Mouse (Mus musculus): ENCODE results near the gene Wipf2. TPM values are rescaled to one million over a fixed set of nuclear protein-coding genes. Genes with fewer than 3 reads are reported as not detected.
"Not testable (repeated sequence)": the region's sequence is repeated elsewhere in the genome, so short reads cannot be mapped to it uniquely, and the experiment has no call there.

Wipf2 gene
- total RNA-seq (2021): 10 to 100 TPM; 72.7 to 73.9 TPM
- long read RNA-seq, experiment 1, full-length matches to known transcripts: 8 of 36 reads
- long read RNA-seq, experiment 1, partial matches to known transcripts: 26 of 36 reads
- long read RNA-seq, experiment 1, other reads (novel, unspliced or antisense): 2 of 36 reads
- long read RNA-seq, experiment 2, full-length matches to known transcripts: 5 of 28 reads
- long read RNA-seq, experiment 2, partial matches to known transcripts: 10 of 28 reads
- long read RNA-seq, experiment 2, other reads (novel, unspliced or antisense): 13 of 28 reads

DNA sequence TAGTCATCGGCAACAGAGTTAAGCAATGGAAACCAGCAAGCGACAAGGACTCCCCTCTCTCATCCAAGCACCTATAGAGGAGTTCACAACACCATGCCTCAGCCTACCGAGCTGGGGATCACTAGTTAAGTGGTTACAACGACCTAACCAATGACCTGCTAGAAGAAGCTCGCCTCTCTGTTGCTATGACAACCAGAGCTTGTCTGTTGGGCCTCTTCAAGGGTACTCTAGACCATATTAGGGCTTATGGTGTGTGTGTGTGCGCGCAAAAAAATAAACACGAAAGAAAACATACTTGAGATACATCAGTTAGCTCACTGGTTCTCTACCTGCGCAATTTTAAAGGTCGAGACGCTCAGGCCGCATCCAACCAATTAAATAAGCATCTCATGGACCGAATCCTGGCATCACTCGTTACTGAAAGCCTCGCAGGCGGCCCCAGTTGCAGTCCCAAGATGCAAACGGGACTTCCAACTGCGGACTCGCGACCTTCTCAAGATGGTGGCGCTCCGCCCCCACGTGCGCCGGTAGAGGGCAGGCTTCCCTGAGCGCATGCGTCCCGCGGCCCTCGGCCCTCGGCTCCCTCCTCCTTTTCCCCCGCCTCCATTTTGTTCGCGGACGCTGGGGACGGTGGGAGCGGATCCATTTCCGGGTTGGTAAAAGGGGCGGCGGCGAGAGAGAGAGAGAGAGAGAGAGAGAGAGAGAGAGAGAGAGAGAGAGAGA, at the start of gene Wipf2:
Wipf2 (plus strand) TSS at position 611 of the 723 bp plus-strand sequence.
- TF ChIP-seq CTCF (IDR thresholded peaks at IDR 0.05): peak; percentile 73
- H3K4me3 ChIP-seq: peak within 1 kb of the TSS; percentile 53
- intact Hi-C loops (cut with DNase I): loop anchor here (5.0 kb wide), 1 partner anchor 104 kb away; no protein-coding TSS in a partner anchor

DNA sequence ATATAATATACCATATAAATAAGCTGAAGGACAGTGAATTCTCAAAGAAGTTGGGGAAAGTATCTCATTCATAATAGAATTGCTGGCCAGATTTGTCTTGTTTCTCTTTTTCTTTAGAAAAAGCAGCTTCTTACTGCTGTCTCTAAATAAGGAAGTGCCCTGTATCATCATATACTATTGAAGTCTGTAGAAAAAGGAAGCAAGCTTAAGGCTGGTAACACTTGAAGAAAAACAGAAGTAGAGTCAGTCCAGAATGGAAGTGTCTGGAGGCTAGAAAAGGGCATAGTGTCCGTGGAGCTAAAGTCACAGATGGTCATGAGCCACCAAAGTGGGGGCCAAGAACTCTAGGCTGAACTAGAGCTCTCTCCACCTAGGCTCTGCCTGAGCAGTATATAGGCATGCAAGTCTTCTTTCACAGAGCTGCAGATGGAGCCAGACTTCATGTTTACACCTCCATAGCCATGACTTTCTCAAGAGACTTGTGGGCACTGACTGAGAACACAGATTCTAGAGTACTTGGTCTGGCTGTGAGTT, 46.7 kb upstream of the Wipf2 start:
- TF ChIP-seq CTCF (IDR thresholded peaks at IDR 0.05): no peak
- no peak for DNase-seq (ENCODE audit: extremely low spot score in 1 of 2, low spot score in 2 of 2)
- H3K27ac ChIP-seq: no peak overlapping the region
- H3K4me3 ChIP-seq: no peak overlapping the region
- intact Hi-C loops (cut with DNase I): no loop called here

More for the DNA sequence above, at the start of gene Wipf2:
- peak; percentile 96 for DNase-seq (ENCODE audit: extremely low spot score in 1 of 2, low spot score in 2 of 2)
- peak within 1 kb of the TSS; percentile 90 for H3K27ac ChIP-seq

GRCm38 (mm10) chr11:98820968-98821367, 42.5 kb upstream of the Wipf2 start:
- intact Hi-C loops (cut with DNase I): no loop called here
- TF ChIP-seq CTCF (IDR thresholded peaks at IDR 0.05): no peak

DNA sequence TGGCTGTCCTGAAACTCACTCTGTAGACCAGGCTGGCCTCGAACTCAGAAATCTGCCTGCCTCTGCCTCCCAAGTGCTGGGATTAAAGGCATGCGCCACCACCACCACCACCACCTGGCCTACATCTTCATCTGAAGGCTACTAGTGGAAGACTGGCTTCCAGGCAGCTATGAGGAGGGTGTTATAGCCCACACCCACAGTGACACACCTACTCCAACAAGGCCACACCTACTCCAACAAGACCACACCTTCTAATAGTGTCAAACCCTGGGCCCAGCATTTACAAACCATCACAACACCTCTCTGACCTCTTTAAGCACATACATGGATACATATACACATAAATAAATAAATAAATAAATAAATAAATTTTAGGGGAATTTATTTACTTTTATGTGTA, 37.4 kb upstream of the Wipf2 start:
- intact Hi-C loops (cut with DNase I); H3K27ac ChIP-seq; H3K4me3 ChIP-seq; DNase-seq (ENCODE audit: extremely low spot score in 1 of 2, low spot score in 2 of 2): not testable (repeated sequence)

More at GRCm38 (mm10) chr11:98820968-98821367, 42.5 kb upstream of the Wipf2 start:
- Histone ChIP-seq H3K4me3 (no peak overlapping the region), H3K27ac (no peak overlapping the region)
- no peak for DNase-seq (ENCODE audit: extremely low spot score in 1 of 2, low spot score in 2 of 2)

DNA sequence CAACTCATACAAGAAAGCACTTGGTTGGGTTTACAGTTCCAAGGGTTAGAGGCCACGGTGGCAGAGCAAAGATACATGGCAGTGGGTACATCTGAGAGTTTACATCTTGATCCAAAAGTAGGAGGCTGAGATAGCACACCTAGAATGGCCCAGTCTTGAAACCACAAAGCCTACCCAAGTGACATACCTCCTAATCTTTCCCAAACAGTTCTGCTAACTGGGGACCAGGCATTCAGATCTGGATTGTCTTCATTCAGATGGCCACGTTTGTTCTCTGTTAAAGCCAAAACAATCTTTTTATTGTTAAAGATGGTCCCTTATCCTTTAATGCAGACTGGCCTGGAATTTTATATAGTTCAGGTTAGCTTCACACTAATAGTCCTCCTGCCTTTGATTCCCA, 35.6 kb upstream of the Wipf2 start:
- intact Hi-C loops (cut with DNase I): loop anchor here (2.0 kb wide), 1 partner anchor 127 kb away; the partner anchor contains the start of gene Csf3
- no peak overlapping the region for H3K27ac ChIP-seq
- H3K4me3 ChIP-seq: no peak overlapping the region
- no peak for DNase-seq (ENCODE audit: extremely low spot score in 1 of 2, low spot score in 2 of 2)
- no peak for TF ChIP-seq CTCF (IDR thresholded peaks at IDR 0.05)

GRCm38 (mm10) chr11:98829091-98829775, 34.2 kb upstream of the Wipf2 start:
- Histone ChIP-seq H3K27ac (peak overlapping the region; percentile 69), H3K4me3 (no peak overlapping the region)
- no peak for DNase-seq (ENCODE audit: extremely low spot score in 1 of 2, low spot score in 2 of 2)
- TF ChIP-seq CTCF (IDR thresholded peaks at IDR 0.05): peak; percentile 84
- intact Hi-C loops (cut with DNase I): loop anchor here (2.0 kb wide), 1 partner anchor 128 kb away; the partner anchor contains the start of gene Csf3

DNA sequence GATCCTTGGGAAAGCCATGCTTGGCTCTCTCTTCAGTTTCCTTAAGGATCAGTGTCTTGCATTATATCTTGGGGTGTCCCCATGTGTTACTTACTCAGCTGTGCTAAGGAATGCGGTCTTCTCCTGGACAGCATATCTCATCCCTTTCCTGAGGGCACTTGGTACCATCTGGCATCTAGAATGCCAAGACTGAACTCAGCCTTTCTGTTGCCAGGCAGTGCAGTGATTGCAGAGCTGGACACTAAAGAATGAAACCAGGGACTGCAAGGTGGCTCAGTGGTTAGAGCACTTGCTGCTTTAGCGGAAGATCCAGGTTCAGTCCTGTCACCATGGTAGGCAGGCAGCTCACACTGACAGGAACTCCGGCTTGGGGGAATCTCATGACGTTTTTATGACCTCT, 33.6 kb upstream of the Wipf2 start:
- no peak for DNase-seq (ENCODE audit: extremely low spot score in 1 of 2, low spot score in 2 of 2)
- Histone ChIP-seq H3K4me3 (no peak overlapping the region), H3K27ac (peak overlapping the region; percentile 69)
- TF ChIP-seq CTCF (IDR thresholded peaks at IDR 0.05): no peak
- intact Hi-C loops (cut with DNase I): loop anchor here (2.0 kb wide), 1 partner anchor 129 kb away; the partner anchor contains the start of gene Csf3

DNA sequence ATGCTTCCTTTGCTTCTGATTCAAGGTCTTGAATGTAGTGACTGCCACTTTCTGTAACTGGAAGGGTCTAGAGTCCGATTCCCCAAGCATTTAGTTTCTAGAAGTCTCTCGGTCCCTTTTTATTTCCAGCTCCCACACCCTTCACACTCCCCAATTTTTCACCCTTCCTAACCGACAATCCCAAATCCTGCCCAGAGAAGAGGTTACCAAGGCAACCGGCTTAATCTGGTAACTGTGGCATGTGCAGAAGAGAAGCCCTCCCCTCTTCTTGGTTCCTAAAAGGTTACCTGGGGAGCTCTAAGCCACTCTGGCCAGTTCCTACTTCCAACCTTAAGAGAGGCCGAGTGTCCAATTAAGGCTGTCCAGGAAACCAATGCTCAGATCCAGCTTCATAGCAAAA, 28.1 kb upstream of the Wipf2 start:
- no peak overlapping the region for H3K4me3 ChIP-seq
- peak overlapping the region; percentile 60 for H3K27ac ChIP-seq
- intact Hi-C loops (cut with DNase I): loop anchor here (5.0 kb wide), 1 partner anchor 38 kb away; the partner anchor contains the start of gene Msl1
- no peak for DNase-seq (ENCODE audit: extremely low spot score in 1 of 2, low spot score in 2 of 2)
- no peak for TF ChIP-seq CTCF (IDR thresholded peaks at IDR 0.05)

DNA sequence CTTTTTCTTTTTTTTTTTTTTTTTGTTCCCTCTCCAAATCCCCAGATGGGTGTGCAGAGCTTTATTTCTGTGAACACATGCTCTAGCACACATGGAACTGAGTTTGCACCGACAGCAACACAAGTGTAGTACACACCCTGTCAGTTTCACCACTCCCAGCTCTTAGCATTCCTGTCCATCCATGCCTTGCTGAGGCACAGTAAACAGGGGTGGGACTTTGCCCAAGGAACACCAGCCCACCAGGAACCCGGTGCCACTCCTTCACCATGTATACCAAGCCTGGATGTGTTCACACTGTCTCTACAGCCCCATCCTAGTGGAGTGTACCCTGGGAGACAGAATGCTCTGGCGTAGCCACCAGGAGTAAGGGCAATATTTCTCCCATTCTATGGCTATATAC, 27.7 kb upstream of the Wipf2 start:
- Histone ChIP-seq H3K27ac (no peak overlapping the region; the same call in 1 of the 2 replicates), H3K4me3 (no peak overlapping the region)
- DNase-seq (ENCODE audit: extremely low spot score in 1 of 2, low spot score in 2 of 2): no peak
- intact Hi-C loops (cut with DNase I): loop anchor here (5.0 kb wide), 1 partner anchor 38 kb away; the partner anchor contains the start of gene Msl1
- TF ChIP-seq CTCF (IDR thresholded peaks at IDR 0.05): no peak

DNA sequence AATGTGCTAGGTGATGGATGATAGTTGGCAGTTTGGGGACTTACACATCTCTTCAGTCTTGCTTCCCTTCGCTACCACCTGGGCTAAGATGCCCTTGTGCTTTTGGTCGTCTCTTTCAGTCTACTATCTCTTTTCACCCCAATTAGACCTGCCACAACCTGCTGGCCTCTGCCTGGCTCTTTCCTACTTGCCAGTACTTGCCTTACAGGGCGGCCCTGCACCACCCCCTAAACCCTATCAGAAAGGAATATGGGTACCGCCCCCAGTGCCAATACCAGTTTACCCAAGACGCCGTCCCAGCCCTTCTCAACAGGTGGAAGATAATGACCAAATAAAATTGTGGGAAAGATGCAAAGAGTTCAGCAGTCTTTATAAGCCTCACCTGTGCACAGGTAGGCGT, 27.3 kb upstream of the Wipf2 start:
- Histone ChIP-seq H3K4me3 (peak overlapping the region; percentile 88), H3K27ac (peak overlapping the region; percentile 94; the same call in 1 of the 2 replicates)
- no peak for DNase-seq (ENCODE audit: extremely low spot score in 1 of 2, low spot score in 2 of 2)
- no peak for TF ChIP-seq CTCF (IDR thresholded peaks at IDR 0.05)
- intact Hi-C loops (cut with DNase I): loop anchor here (5.0 kb wide), 1 partner anchor 39 kb away; the partner anchor contains the start of gene Msl1

DNA sequence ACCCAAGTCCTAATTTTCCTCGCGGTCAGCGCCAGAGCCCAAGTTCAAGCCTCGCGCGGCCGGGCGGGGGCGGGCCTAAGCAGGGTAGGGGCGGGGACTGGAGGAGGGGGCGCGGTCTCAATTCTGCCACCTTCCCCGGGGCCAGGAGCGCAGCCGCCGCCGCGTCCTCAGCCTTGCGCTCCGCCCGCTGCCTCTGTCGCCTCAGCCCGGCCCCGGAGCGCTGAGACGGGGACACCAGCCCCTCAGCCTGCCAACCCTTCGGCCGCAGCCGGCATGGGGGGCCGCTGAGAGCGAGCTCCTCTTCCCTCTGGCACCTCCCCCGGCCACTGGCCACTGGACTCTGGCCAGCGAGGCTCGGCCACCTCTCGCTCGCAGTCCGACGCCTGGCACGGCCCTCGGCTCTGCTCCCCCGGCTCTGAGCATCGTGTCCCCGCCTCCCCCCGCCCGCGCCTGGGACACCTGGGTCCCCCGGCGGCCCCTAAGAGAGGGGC, 26.7 kb upstream of the Wipf2 start, which contains the start of gene Rapgefl1:
Rapgefl1 (plus strand) TSS at position 135 of the 491 bp plus-strand sequence.
- no peak for TF ChIP-seq CTCF (IDR thresholded peaks at IDR 0.05)
- Histone ChIP-seq H3K27ac (peak within 1 kb of the TSS; percentile 94), H3K4me3 (peak within 1 kb of the TSS; percentile 88)
- peak; percentile 81 to 85 for DNase-seq (ENCODE audit: extremely low spot score in 1 of 2, low spot score in 2 of 2)
- intact Hi-C loops (cut with DNase I): loop anchor here (5.0 kb wide), 1 partner anchor 39 kb away; the partner anchor contains the start of gene Msl1
